Mouse (Mus musculus): ENCODE results near the gene Itgb3bp. TPM values are rescaled to one million over a fixed set of nuclear protein-coding genes. Genes with fewer than 3 reads are reported as not detected.

The Itgb3bp gene
- polyA plus RNA-seq, 1 experiment from 2014 or later, result 12.4 TPM

DNA sequence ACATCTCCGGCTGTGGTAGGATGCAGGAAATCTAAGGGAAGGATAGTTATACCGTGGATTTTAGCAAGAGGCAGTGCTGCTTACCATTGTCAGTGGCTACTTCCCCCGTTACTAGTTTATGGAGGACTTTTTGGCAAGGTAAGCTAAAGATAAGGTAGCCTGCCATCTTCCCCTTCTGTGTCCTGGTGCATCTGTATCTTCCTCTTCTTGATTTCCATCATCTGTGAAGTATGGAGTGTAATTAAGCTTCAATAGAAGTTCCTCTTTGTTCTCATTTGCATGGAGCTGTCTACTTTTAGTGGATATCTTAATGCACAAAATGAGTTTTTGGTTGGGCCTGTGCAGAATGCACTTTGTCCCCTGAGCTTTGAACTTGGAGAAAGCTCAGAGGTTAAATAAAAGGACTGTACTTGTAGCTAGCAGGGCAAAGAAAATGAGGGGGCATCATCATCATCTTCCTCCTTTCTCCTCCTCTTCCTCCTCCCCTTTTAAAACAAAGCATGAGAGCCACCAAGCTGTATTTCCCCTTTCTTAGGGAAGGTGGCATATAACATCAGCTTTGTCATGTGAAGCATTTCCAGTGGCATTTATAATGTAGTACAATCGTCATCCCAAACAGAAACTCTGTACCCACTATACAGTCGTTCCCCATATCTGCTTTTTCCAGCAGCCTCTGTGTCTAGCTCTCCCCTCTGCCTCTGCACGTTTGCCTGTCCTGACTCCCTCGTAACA, 28.6 kb upstream of the Itgb3bp start:
- Histone ChIP-seq H3K4me2 (replicated peaks) (no peak overlapping the region), H3K27me3 (ENCODE audit: control insufficient read depth, insufficient read depth, low read length) (no peaks in the 10 kb centered on the region), H3K4me1 (replicated peaks; ENCODE audit: control insufficient read depth, insufficient read depth, low read length) (no peaks in the 10 kb centered on the region), H3K36me3 (replicated peaks; ENCODE audit: control insufficient read depth, insufficient read depth) (0 out of 2 replicates have a peak, but pooled peaks cover 4% of the 10 kb centered on the region), H3K27ac (no peak overlapping the region), H3K9me3 (ENCODE audit: control insufficient read depth, low read length) (no peaks in the 10 kb centered on the region), H3K4me3 (replicated peaks; ENCODE audit: low read length) (no peak overlapping the region), H3K9ac (no peak overlapping the region)
- 84% methylated on average over 7 of the region's 7 CpGs for WGBS
- ATAC-seq (ENCODE audit: low FRiP score) (no peak), DNase-seq (ENCODE audit: low spot score) (no peak)

DNA sequence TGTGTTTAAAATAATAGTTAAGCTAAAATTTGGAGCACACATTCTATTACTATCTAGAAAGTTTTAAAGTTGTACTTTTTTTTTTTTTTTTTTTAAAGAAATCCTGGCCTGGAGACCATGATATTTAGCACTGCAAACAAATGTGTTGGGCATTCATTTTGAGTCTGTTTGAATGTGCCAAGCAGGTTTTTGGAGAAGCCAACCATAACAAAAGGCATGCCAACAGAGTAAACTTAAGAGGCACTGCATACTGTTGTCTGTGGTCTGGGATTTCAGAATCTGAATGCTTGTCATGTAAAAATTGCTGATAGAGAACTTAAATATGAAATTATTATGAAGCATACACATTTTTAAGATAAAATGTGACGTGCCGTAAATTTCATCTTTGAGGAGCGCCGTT, 27.6 kb upstream of the Itgb3bp start:
- no peak for ATAC-seq (ENCODE audit: low FRiP score)

DNA sequence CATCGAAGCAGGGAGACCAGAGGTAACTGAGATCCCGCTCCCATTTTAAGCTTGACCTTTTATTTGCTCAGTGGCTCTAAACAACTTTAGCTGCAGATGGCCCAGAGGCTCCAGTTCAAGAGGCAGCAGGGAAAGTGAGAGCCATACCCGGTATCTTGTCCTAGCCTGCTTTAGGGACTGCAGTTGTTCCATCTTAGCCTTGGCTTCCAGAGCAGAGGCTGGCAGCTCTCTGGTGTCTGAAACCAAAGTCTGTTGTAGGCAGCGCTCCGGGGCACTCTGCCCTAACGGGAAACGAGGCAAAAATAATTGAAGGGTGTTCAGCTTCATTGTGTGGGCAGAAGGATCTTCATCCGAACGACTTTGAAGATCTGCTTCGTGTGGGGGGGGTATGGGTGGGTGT, 25.8 kb upstream of the Itgb3bp start:
- ATAC-seq (ENCODE audit: low FRiP score) (no peak), DNase-seq (ENCODE audit: low spot score) (no peak)
- Histone ChIP-seq H3K4me3 (replicated peaks; ENCODE audit: low read length) (no peak overlapping the region), H3K9me3 (ENCODE audit: control insufficient read depth, low read length) (no peaks in the 10 kb centered on the region), H3K4me2 (replicated peaks) (no peak overlapping the region), H3K9ac (no peak overlapping the region), H3K4me1 (replicated peaks; ENCODE audit: control insufficient read depth, insufficient read depth, low read length) (no peaks in the 10 kb centered on the region), H3K27ac (no peak overlapping the region), H3K27me3 (ENCODE audit: control insufficient read depth, insufficient read depth, low read length) (no peaks in the 10 kb centered on the region), H3K36me3 (replicated peaks; ENCODE audit: control insufficient read depth, insufficient read depth) (no peaks in the 10 kb centered on the region)
- WGBS, result 84% methylated on average over 10 of the region's 10 CpGs

More for the DNA sequence above, 27.6 kb upstream of the Itgb3bp start:
- no peak overlapping the region for H3K4me3 ChIP-seq (replicated peaks; ENCODE audit: low read length)
- 0 out of 2 replicates have a peak, but pooled peaks cover 3% of the 10 kb centered on the region for H3K36me3 ChIP-seq (replicated peaks; ENCODE audit: control insufficient read depth, insufficient read depth)
- no peaks in the 10 kb centered on the region for H3K27me3 ChIP-seq (ENCODE audit: control insufficient read depth, insufficient read depth, low read length)
- no peaks in the 10 kb centered on the region for H3K4me1 ChIP-seq (replicated peaks; ENCODE audit: control insufficient read depth, insufficient read depth, low read length)
- no peak overlapping the region for H3K4me2 ChIP-seq (replicated peaks)
- no peaks in the 10 kb centered on the region for H3K9me3 ChIP-seq (ENCODE audit: control insufficient read depth, low read length)
- H3K9ac ChIP-seq, result no peak overlapping the region
- WGBS, result 95% methylated on average over 4 of the region's 4 CpGs
- no peak overlapping the region for H3K27ac ChIP-seq
- no peak for DNase-seq (ENCODE audit: low spot score)

DNA sequence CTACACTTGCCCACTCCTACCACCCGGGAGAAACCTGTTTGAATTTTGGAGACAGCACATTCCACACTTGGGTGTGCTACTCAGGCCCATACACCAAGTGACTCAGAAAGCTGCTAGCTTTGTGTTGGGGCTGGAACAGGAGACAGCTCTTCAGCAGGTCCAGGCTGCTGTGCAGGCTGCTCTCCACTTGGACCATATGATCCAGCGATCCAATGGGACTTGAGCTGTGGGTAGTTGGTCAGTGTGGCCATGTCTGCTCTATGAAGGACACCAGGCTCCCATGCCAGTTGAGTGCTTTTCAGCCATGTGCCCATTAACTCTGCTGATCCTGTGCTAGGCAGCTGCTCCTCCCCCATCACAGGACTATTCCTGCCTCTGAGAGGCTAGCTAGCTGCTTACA, 24.3 kb upstream of the Itgb3bp start:
- ATAC-seq (ENCODE audit: low FRiP score) (no peak), DNase-seq (ENCODE audit: low spot score) (no peak)
- no peak overlapping the region for H3K4me2 ChIP-seq (replicated peaks)
- no peak overlapping the region for H3K27ac ChIP-seq
- H3K4me1 ChIP-seq (replicated peaks; ENCODE audit: control insufficient read depth, insufficient read depth, low read length), result no peaks in the 10 kb centered on the region
- no peaks in the 10 kb centered on the region for H3K27me3 ChIP-seq (ENCODE audit: control insufficient read depth, insufficient read depth, low read length)
- H3K9me3 ChIP-seq (ENCODE audit: control insufficient read depth, low read length), result no peaks in the 10 kb centered on the region
- H3K4me3 ChIP-seq (replicated peaks; ENCODE audit: low read length), result no peak overlapping the region
- no peaks in the 10 kb centered on the region for H3K36me3 ChIP-seq (replicated peaks; ENCODE audit: control insufficient read depth, insufficient read depth)
- H3K9ac ChIP-seq, result no peak overlapping the region
- WGBS, result 95% methylated on average over 2 of the region's 2 CpGs

DNA sequence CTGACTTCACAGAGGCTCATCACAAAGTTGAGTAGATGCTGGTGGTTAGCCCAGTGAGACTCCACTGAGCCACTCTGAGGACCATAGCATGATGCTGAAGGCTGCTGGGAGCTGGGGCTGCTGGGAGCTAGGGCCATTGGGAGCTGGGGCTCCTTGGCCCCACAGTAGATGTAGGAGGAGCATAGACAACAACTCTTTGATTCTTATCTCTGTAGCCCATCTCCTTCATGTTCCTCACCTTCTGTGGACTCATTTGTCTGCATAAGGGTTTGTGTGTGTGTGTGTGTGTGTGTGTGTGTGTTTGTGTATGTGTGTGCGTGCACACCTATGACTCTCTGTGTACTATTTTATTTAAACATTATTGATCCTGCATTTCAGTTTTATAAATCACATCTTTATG, 18.3 kb upstream of the Itgb3bp start:
- Histone ChIP-seq H3K27ac (no peak overlapping the region), H3K4me2 (replicated peaks) (no peak overlapping the region), H3K36me3 (replicated peaks; ENCODE audit: control insufficient read depth, insufficient read depth) (no peaks in the 10 kb centered on the region), H3K4me1 (replicated peaks; ENCODE audit: control insufficient read depth, insufficient read depth, low read length) (no peaks in the 10 kb centered on the region), H3K27me3 (ENCODE audit: control insufficient read depth, insufficient read depth, low read length) (no peaks in the 10 kb centered on the region), H3K9ac (no peak overlapping the region), H3K4me3 (replicated peaks; ENCODE audit: low read length) (no peak overlapping the region), H3K9me3 (ENCODE audit: control insufficient read depth, low read length) (no peaks in the 10 kb centered on the region)
- ATAC-seq (ENCODE audit: low FRiP score) (no peak), DNase-seq (ENCODE audit: low spot score) (no peak)
- 95% methylated on average over 1 of the region's 1 CpGs for WGBS

DNA sequence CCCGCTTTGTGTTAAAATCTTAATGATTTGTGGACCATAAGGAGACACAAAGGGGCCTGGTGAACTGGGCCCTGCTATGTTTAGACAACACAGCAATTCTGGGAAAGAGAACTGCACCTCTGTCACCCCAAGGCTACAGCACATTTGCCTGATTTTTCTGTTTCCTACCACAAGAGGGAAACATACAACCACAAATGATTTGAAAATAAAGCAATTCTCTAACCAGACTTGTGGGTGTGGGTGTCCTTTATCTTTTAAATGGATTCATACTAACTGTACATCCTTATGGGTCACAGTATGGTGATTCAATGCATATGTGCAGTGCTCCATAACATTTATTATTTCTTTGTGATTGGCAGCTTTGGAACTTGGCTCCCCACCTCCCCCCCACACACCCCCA, 17.6 kb upstream of the Itgb3bp start:
- peak; percentile 71 for DNase-seq (ENCODE audit: low spot score)
- Histone ChIP-seq H3K4me2 (replicated peaks) (no peak overlapping the region), H3K27me3 (ENCODE audit: control insufficient read depth, insufficient read depth, low read length) (no peaks in the 10 kb centered on the region), H3K4me3 (replicated peaks; ENCODE audit: low read length) (no peak overlapping the region), H3K4me1 (replicated peaks; ENCODE audit: control insufficient read depth, insufficient read depth, low read length) (no peaks in the 10 kb centered on the region), H3K27ac (no peak overlapping the region), H3K36me3 (replicated peaks; ENCODE audit: control insufficient read depth, insufficient read depth) (no peaks in the 10 kb centered on the region), H3K9ac (no peak overlapping the region), H3K9me3 (ENCODE audit: control insufficient read depth, low read length) (no peaks in the 10 kb centered on the region)
- 76% methylated on average over 1 of the region's 1 CpGs for WGBS
- ATAC-seq (ENCODE audit: low FRiP score), result peak; percentile 17; the same call in 1 of the 2 replicates

DNA sequence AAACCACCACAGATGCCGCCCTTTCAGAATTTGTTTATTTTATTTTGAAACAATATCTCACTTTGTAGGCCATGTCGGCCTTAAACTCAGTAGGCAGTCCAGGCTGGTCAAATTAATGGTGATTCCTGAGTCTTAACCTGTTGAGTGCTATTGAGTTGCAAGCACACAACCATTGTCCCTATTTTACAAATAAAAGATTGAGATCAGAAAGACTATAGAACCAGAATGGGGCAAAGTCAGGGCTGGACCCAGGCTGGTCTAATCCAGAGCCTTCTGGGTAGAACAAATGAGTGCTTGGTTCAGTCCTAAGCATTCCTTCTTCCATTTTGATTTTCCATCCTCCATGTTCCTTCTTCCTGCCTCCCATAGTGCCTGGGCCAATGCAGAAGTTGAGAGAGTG, 16.9 kb upstream of the Itgb3bp start:
- no peak overlapping the region for H3K4me3 ChIP-seq (replicated peaks; ENCODE audit: low read length)
- 84% methylated on average over 2 of the region's 2 CpGs for WGBS
- ATAC-seq (ENCODE audit: low FRiP score), result no peak

DNA sequence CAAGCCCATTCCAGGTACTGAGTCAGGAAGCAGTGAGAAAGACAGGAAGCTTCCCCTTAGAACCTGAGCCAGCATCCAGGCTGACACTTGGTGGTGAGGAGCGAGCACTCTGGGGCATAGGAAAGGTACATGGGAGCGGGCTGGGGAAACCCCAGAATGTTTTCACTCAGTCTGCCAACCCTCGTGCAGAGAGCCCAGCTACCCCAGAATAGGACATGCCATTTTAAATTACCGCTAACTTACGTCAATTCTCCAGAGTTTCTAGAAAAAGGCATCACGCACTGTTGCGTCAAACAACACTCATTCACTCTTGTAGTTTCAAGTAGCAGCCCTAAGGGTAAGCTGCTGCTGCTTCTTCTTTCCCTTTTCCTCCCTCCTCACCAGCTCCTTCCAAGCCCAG, 15.4 kb upstream of the Itgb3bp start:
- DNase-seq (ENCODE audit: low spot score), result no peak
- no peaks in the 10 kb centered on the region for H3K27me3 ChIP-seq (ENCODE audit: control insufficient read depth, insufficient read depth, low read length)
- H3K4me2 ChIP-seq (replicated peaks), result no peak overlapping the region
- no peak overlapping the region for H3K27ac ChIP-seq
- H3K4me1 ChIP-seq (replicated peaks; ENCODE audit: control insufficient read depth, insufficient read depth, low read length), result no peaks in the 10 kb centered on the region
- WGBS, result 90% methylated on average over 7 of the region's 7 CpGs
- ATAC-seq (ENCODE audit: low FRiP score), result no peak
- no peak overlapping the region for H3K9ac ChIP-seq
- H3K9me3 ChIP-seq (ENCODE audit: control insufficient read depth, low read length), result no peaks in the 10 kb centered on the region
- no peak overlapping the region for H3K4me3 ChIP-seq (replicated peaks; ENCODE audit: low read length)
- H3K36me3 ChIP-seq (replicated peaks; ENCODE audit: control insufficient read depth, insufficient read depth), result no peaks in the 10 kb centered on the region

More for the DNA sequence above, 16.9 kb upstream of the Itgb3bp start:
- no peak overlapping the region for H3K27ac ChIP-seq
- no peaks in the 10 kb centered on the region for H3K36me3 ChIP-seq (replicated peaks; ENCODE audit: control insufficient read depth, insufficient read depth)
- no peak for DNase-seq (ENCODE audit: low spot score)
- no peak overlapping the region for H3K4me2 ChIP-seq (replicated peaks)
- no peaks in the 10 kb centered on the region for H3K27me3 ChIP-seq (ENCODE audit: control insufficient read depth, insufficient read depth, low read length)
- no peak overlapping the region for H3K9ac ChIP-seq
- no peaks in the 10 kb centered on the region for H3K9me3 ChIP-seq (ENCODE audit: control insufficient read depth, low read length)
- no peaks in the 10 kb centered on the region for H3K4me1 ChIP-seq (replicated peaks; ENCODE audit: control insufficient read depth, insufficient read depth, low read length)

DNA sequence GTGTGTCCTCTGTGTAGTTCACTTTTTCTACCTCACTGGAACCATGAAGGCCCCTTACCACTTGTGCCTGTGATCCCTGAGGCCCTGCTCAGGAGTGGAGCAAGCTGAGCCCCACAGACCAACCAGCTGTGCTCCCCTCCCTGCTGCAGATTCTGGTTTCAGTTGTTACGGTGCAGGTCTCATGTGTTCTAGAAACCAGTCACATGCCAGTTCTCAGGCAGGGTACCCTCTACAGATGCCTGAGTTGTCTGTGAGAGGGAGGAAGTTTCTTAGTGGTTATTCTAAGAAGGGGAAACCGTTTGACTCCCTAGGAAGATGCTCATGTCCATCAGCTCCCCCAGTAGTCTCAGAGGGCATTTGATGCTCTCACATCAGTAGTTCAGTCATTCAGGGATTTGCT, 15.0 kb upstream of the Itgb3bp start:
- 79% methylated on average over 2 of the region's 2 CpGs for WGBS
- H3K4me2 ChIP-seq (replicated peaks), result no peak overlapping the region
- H3K36me3 ChIP-seq (replicated peaks; ENCODE audit: control insufficient read depth, insufficient read depth), result no peaks in the 10 kb centered on the region
- H3K4me1 ChIP-seq (replicated peaks; ENCODE audit: control insufficient read depth, insufficient read depth, low read length), result no peaks in the 10 kb centered on the region
- no peaks in the 10 kb centered on the region for H3K9me3 ChIP-seq (ENCODE audit: control insufficient read depth, low read length)
- no peak overlapping the region for H3K9ac ChIP-seq
- DNase-seq (ENCODE audit: low spot score), result no peak
- H3K27ac ChIP-seq, result no peak overlapping the region
- no peaks in the 10 kb centered on the region for H3K27me3 ChIP-seq (ENCODE audit: control insufficient read depth, insufficient read depth, low read length)
- no peak overlapping the region for H3K4me3 ChIP-seq (replicated peaks; ENCODE audit: low read length)
- ATAC-seq (ENCODE audit: low FRiP score), result no peak
